ENCODE assay signal across 10 mouse cellular contexts in the genomic region with DNA sequence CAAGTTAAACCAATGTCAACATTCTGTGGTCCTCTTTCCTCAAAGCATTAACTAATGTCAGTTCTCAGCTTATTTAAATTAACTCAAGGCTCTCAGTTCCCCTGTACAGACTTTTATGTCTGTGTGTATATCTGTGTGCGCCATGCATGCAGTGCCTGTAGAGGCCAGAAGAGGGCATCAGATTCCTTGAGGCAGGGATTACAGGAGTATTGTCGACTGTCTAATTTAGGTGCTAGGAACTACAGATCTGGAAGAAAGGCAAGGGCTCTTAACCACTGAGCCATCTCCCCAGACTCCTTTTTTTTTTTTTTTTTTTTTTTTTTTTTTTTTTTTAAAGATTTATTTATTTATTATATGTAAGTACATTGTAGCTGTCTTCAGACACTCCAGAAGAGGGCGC.
DNase-seq lines count a peak whose midpoint lies in the region; ATAC-seq and TF ChIP-seq lines count a peak whose summit lies in the region.
"Had no signal": no experiment of that assay in that cellular context is flagged by ENCODE, and none has a peak within 500 bp of the region (broad histone marks: within the 10 kb centered on the region; RNA-seq: fewer than 3 reads in every experiment).

No protein-coding gene starts in this region.

- H3K4me3 ChIP-seq in liver, postnatal 0 days (ENCODE audit: low read depth, low read length) = no peak overlapping the region
- no peak overlapping the region for H3K4me3 ChIP-seq in heart, embryonic 11.5 days (ENCODE audit: low read depth, low read length)
- H3K4me3 ChIP-seq: heart, embryonic 15.5 days had no signal

- DNase-seq in kidney, adult 9 months = peak; percentile 27
- no peak for DNase-seq in kidney, adult 11 months
- DNase-seq in B cell, adult 2 months = peak; percentile 14 to 16
- DNase-seq in NIH3T3 (ENCODE audit: low read depth) = peak; percentile 14
- no peak for DNase-seq in liver, postnatal 0 days
- no peak for DNase-seq in urinary bladder, postnatal 14 days (ENCODE audit: low spot score)
- no peak for DNase-seq in left cerebral cortex, adult 8-10 months (ENCODE audit: low spot score in 2 of 2)
- DNase-seq: adrenal gland, adult 8-10 months had no signal

- no peak overlapping the region for H3K9ac ChIP-seq in liver, postnatal 0 days (replicated peaks)
- no peak overlapping the region for H3K9ac ChIP-seq in heart, embryonic 11.5 days (ENCODE audit: low read depth, low read length)
- H3K9ac ChIP-seq: heart, embryonic 15.5 days had no signal

- 0 out of 2 replicates have a peak, but pooled peaks cover 2% of the 10 kb centered on the region for H3K36me3 ChIP-seq in liver, postnatal 0 days (replicated peaks; ENCODE audit: insufficient read depth, low read length)
- H3K36me3 ChIP-seq in heart, embryonic 11.5 days (ENCODE audit: control insufficient read depth, insufficient read depth, low read length) = peaks cover 3% of the 10 kb centered on the region; the same call in 1 of the 2 replicates
- H3K36me3 ChIP-seq: heart, embryonic 15.5 days had no signal

- H3K27me3 ChIP-seq in liver, postnatal 0 days (ENCODE audit: insufficient read depth, low read length) = no peaks in the 10 kb centered on the region
- H3K27me3 ChIP-seq in heart, embryonic 11.5 days (ENCODE audit: control insufficient read depth, insufficient read depth, low read length) = no peaks in the 10 kb centered on the region
- H3K27me3 ChIP-seq: heart, embryonic 15.5 days had no signal

- TF ChIP-seq EP300 in liver, postnatal 0 days (IDR thresholded peaks at IDR 0.05; ENCODE audit: low read depth) = no peak

- WGBS in liver, postnatal 0 days (ENCODE audit: insufficient replicate concordance) = 85% methylated on average over 2 of the region's 3 CpGs
- WGBS in heart, embryonic 11.5 days (ENCODE audit: insufficient replicate concordance) = 87% methylated on average over 2 of the region's 3 CpGs

- peak; percentile 57 for TF ChIP-seq CTCF in liver, postnatal 0 days (IDR thresholded peaks at IDR 0.05; ENCODE audit: low read depth)

- no peaks in the 10 kb centered on the region for H3K4me1 ChIP-seq in liver, postnatal 0 days (ENCODE audit: insufficient read depth)
- H3K4me1 ChIP-seq in heart, embryonic 11.5 days (ENCODE audit: control insufficient read depth, insufficient read depth, low read length) = no peaks in the 10 kb centered on the region
- H3K4me1 ChIP-seq: heart, embryonic 15.5 days had no signal

- H3K4me2 ChIP-seq in liver, postnatal 0 days (ENCODE audit: low read depth, low read length) = no peak overlapping the region
- H3K4me2 ChIP-seq in heart, embryonic 11.5 days = no peak overlapping the region
- H3K4me2 ChIP-seq: heart, embryonic 15.5 days had no signal

- ATAC-seq in liver, postnatal 0 days = no peak
- no peak for ATAC-seq in heart, embryonic 11.5 days (replicated peaks; ENCODE audit: insufficient number of reproducible peaks, low FRiP score, low TSS enrichment)

- no peaks in the 10 kb centered on the region for H3K9me3 ChIP-seq in liver, postnatal 0 days (ENCODE audit: low read length)
- no peaks in the 10 kb centered on the region for H3K9me3 ChIP-seq in heart, embryonic 11.5 days (replicated peaks; ENCODE audit: control insufficient read depth, low read length)
- H3K9me3 ChIP-seq: heart, embryonic 15.5 days had no signal

- H3K27ac ChIP-seq in liver, postnatal 0 days (ENCODE audit: low read depth) = no peak overlapping the region
- no peak overlapping the region for H3K27ac ChIP-seq in heart, embryonic 11.5 days (ENCODE audit: low read depth, low read length)
- H3K27ac ChIP-seq: heart, embryonic 15.5 days had no signal

Comparison
In these comparisons a context has a peak if more than half of its experiments do, and no peak if none do; other contexts are left out.
1. DNase-seq: peak in kidney, adult 9 months (single experiment), B cell, adult 2 months (2 of 2) and NIH3T3 (single experiment); none in kidney, adult 11 months (single experiment), liver, postnatal 0 days (single experiment), urinary bladder, postnatal 14 days (single experiment) and left cerebral cortex, adult 8-10 months (0 of 2).